Mouse (Mus musculus): ENCODE data around the gene Abcb9.

GRCm38 (mm10) chr5:124029220-124030035 lies 66.2 kb downstream of the Abcb9 start:
- TF ChIP-seq ZNF384 (IDR thresholded peaks at IDR 0.05; ENCODE audit: low read depth, low read length) (no peak), CHD2 (IDR thresholded peaks at IDR 0.05; ENCODE audit: low read depth, low read length) (no peak), MAFK (IDR thresholded peaks at IDR 0.05; ENCODE audit: insufficient read depth, low read depth, low read length) (no peak), ZC3H11A (IDR thresholded peaks at IDR 0.05; ENCODE audit: borderline replicate concordance, low read depth, low read length) (no peak)
